Mouse (Mus musculus) heart, adult 2 months (tissue): ENCODE measurements around the gene Dcxr.
A peak's percentile ranks its signal among the peaks of the same experiment; 100 is the strongest.

Experiments used
- CTCF ChIP-seq: fragments of 200-600 bp; IDR thresholded peaks from 2 replicates; pipeline ENCODE4 v1.8.1; 2022; ENCODE audit warnings: antibody characterized with exemption, mild to moderate bottlenecking, moderate library complexity
- EP300 ChIP-seq: fragments of 200-500 bp; IDR thresholded peaks from 2 replicates; pipeline ENCODE4 v1.6.1; 2011; ENCODE audit warnings: low read depth, low read length, control low read depth; ENCODE audit not compliant: insufficient read depth
- POLR2A ChIP-seq: fragments of 200-500 bp; IDR thresholded peaks from 2 replicates; pipeline ENCODE4 v1.6.1; 2011; ENCODE audit warnings: mild to moderate bottlenecking, low read depth, low read length, control low read depth; ENCODE audit not compliant: insufficient read depth

DNA sequence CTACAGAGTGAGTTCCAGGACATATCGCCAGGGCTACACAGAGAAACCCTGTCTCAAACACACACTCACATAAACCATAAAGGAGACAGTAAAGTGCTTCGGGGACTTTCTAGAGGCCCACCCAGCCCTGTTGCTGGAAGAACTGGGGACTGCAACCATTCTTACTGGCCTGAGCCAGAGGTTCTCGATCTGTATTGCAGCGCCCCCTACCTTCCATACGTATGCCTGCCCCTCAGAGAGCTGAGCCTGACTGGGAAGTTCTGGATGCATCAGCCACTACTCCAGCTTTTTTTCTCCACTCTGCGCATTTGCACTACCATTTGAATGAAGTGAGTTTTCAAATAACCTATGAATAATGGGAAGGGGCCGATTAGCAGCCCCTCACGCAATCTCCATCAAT is 22.3 kb upstream of the Dcxr start:
- TF ChIP-seq CTCF: peak; percentile 71
- 0 out of 2 replicates have a peak, but pooled peaks have one; percentile 49 for TF ChIP-seq EP300
- TF ChIP-seq POLR2A: no peak
